Mouse (Mus musculus) layer of hippocampus, postnatal 10 days (tissue): ENCODE results near the gene Fanca. TPM values are rescaled to one million over a fixed set of nuclear protein-coding genes. Genes with fewer than 3 reads are reported as not detected.
"Not testable (repeated sequence)": the region's sequence is repeated elsewhere in the genome, so short reads cannot be mapped to it uniquely, and the experiment has no call there.

ENCODE experiments used
- DNase-seq, 2 experiments: peaks; one replicate each; pipeline ENCODE4 v3.0.0; 2021; ENCODE audit warnings: low spot score in 2 of 2
- total RNA-seq, 2 experiments: library from RNA; stranded (reverse); gene quantifications; 2 replicates each; pipeline ENCODE4 v1.2.3; 2021

Fanca gene
- total RNA-seq, 2 experiments from 2014 or later = 2.5 to 4.7 TPM

DNA sequence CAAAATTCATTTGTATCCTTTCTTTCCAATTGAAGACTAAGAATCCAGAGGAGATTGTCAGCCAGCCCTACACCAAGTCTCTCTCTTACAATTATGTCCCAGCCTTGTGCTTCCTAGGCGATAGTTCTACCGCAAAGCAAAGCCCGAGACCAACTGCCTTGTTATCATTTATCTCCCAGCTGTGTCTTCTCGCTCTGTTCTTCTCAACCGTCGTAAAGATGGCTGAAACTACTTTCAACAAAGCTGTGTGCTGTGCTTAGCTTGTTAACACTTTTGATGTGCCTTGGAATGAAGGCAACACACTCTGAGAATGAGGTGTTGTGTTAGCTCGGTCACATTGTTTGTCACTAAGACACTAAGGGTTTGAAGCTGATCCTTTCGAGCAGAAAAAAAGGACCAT is 13.4 kb upstream of the Fanca start:
- no peak for DNase-seq

DNA sequence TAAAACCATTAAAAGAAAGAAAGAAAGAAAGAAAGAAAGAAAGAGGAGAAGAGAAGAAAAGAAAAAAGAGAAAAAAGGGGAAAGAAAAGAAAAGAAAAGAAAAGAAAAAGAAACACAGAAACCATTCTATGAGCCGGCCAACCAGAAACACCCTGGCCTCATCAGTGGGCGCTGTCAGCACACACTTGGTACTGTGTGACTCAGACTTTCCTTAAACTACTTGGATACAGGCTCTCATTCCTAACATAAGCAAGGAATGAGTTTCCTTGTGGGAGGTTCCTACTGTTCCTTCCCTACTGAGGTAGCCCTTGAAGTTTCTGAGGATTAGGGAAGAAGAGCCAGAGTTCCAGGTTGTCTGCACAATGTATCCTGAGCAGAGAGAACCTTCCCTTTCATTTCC is 12.9 kb upstream of the Fanca start:
- no peak for DNase-seq

DNA sequence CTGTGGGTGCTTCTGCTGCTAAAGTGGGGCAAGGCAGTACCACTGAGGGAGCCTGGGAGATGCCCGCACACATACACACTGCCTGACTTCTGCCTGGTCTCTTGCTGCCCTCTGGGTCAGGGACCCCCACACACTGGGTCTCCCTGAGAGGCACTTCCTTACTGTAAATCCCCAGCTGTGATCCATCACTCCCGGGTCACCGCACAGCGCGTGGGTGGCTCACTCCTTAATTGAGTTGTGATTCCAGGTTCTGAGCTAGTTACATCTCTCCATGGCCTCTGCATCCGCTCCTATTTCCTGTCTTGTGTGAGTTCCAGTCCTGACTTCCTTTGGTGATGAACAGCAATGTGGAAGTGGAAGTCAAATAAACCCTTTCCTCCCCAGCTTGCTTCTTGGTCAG is 12.3 kb upstream of the Fanca start:
- DNase-seq = no peak

DNA sequence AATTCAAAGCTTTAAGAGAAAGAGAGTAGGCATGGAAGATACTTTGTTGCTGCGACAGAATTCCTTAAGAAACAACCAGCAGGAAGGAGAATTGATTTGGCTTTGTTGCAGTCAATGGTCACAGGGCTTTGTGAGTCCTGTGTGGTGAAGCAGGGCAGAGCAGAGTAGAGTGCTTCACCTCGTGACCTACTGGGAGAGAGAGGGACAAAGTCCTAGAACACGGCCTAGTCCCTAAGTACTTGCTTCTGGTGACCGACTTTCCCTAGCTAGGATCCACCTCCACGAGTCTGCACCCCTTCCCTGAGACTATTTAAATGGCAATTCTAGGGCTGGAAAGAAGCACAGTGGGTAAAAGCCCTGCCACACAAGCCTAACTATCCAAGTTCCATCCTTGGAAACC is 11.6 kb upstream of the Fanca start:
- no peak for DNase-seq

DNA sequence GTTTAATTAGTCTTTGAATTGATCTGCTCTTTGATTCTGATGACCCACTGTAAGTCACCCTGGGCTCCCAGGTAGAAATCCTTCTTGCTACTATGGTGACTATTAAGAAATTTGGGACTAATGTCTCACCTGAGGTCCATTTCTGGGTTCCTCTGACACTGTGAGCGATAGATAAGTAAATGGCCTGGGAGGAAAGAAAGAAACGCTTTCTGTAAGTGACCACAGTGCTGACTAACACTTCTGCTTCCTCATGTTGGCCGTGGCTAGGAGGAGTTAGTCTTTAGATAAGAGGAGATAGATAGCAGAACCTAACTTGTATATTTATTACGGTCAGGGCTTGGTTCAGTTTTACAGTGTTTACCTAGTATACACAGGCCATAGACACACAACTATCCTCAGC is 11.0 kb upstream of the Fanca start:
- no peak for DNase-seq

DNA sequence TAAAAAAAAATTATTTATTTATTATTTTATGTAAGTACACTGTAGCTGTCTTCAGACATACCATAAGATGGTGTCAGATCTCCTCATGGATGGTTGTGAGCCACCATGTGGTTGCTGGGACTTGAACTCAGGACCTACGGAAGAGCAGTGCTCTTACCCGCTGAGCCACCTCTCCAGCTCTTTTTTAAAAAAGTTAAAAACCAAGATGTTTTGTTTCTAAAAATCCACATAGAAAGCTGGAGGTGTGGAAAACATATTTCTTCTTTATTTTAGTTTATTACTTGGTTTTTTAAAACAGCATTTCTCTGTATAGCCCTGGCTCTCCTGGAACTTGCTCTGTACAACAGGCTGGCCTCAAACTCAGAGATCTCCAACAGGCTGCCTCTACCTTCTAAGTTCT is 10.2 kb upstream of the Fanca start:
- no peak for DNase-seq

DNA sequence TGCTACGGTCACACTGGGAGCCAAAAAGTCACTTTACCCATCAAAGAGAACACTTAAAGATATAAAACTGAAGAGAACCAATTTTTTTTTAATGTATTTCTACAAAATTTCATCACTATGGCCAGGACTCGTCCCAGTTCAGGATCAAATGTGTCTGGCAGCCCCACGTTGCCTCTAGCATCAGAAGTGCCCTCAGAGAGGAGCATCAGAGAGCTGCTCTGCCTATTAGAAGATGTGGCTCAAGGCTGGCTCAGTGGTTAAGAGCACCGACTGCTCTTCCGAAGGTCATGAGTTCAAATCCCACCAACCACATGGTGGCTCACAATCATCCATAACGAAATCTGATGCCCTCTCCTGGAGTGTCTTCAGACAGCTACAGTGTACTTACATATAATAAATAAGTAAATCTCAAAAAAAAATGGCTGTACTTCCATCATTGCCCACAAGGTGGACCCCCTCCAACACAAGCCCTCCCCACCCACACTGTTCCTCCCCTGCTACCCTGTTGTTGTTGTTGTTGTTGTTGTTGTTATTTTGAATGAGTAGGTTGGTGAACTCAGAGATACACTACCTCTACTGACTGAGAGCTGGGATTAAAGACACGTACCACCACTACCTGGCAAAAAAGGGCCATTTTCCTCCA is 1.3 kb upstream of the Fanca start:
- peak; percentile 16 to 47 for DNase-seq

DNA sequence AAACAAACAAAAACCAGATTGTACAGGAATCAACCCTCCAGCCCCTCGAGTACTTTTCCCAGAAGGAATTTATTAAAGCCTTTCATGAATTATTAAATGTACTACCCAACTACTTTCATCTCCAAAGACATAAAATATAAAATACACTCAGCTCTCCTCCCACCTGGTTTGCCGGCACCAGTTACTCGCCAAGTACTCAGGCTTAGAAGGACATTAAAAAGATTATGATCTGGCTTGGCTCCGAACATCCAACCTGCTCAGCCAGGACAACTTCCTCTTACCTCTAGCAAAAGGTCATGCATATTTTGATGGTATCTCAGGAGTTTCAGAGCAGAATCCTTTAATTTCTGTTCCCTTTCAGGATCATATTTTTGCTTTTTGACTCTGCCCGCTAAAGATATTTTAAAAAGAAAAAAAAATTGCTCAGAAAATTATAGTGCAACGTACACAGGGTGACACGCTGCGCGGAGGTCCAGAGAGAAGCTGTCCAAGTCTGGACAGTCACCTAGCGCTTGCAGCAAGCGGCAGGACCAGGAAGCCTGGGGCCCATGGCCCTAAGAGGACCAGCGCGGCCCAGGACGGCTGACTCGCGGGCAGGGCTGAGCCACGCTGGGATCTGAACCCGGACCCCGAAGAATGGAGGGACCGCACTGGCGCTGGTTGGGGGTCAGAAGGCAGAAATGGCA is 452 bp downstream of the Fanca start:
- DNase-seq = no peak

DNA sequence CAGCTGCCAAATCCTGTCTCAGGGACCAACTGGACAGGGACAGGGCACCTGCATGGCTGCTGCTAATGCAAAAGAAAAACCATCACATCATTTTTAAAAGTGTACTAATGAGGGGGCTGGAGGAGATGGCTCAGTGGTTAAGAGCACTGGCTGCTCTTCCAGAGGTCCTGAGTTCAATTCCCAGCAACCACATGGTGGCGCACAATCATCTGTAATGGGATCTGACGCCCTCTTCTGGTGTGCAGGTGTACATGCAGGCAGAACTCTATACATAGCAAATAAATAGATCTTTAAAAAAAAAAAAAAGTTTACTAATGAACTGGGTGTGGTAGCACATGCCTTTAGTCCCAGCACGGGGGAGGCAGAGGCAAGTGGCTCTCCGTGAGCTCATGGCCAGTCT is 9.6 kb downstream of the Fanca start:
- no peak for DNase-seq

DNA sequence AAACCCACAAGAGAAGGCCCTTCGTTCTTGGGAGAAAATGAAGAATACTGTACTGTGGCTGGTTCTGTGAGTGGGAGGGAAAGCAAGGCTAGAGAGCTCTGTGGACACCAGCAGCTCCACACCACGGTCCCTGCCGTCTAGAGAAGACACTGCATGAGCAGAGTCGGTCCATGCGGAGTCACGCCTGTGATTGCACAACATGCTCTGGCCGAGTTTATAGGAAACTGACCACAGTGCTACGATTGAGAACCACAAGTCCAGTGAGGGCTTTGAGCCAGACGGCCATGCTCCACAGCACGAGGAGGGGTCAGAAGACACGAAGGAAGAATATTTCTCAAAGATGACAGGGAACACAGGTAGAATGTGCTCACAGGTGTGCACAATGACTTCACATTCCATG is 20.1 kb downstream of the Fanca start:
- DNase-seq = no peak

DNA sequence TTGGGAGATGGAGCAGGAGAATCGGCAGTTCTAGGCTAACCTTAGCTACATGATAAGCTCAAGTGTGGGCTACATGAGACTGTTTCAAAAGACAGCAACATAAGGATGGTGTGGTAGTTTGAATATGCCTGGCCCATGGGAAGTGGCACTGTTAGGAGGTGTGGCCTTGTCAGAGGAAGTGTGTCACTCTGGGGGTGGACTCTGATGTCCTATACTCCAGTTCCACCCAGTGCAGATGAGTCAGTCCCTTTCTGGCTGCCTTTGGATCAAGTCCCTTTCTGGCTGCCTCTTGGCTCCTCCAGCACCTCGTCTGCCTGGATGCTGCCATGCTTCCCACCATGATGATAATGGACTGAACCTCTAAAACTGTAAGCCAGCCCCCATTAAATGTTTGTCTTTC is 25.6 kb downstream of the Fanca start:
- DNase-seq = no peak

DNA sequence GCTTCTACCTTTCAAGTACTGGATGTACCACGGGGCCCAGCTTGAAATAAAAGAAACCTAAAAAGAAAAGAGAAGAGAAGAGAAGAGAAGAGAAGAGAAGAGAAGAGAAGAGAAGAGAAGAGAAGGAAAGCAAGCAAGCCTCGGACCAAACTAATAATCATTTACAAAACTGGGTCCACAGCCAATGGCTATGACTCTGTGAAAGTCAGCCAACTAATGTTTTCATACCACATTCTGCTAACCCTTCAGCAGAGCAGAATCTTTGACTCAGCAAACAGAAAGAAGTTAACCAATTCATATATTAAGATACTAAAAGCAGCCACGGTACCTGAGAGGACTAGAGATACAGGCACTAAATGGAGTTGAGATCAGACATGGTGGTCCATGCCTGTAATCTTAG is 26.1 kb downstream of the Fanca start:
- DNase-seq = no peak

DNA sequence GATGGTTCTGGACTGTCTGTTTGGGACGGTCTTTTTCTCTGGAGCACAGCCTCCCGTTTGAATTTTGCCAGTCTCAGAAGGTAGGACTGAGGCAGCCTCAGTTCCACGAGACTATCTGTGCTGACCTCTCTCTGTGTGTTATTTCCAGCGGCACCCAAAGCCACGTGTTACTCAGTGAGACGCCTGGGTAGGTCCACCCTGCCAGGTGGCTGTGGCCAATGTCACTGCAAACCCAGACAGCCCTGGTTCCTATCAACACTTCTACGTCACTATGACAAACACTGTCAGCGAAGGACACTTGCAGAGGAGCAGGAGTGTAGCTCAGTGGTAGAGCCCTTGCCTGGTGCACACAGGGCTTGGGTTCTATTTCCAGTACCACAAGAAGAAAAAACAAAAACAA is 26.7 kb downstream of the Fanca start:
- DNase-seq = no peak

DNA sequence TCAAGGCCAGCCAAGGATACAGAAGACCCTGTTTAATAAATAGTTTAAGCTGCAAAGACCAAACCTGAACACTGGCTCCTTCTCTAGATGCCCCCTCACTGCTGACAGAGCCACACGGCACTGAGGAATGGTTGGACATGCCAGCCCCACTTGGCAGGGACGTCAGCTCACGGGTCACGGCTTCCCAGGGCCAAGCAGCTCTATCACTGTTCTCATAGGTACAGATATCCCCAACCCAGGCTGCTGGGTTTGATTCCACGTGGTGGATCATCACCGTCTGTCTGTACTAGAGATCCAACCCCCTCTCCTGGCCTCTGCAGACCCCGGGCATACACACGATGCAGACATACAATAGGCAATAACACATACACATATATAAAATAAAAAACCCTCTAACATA is 27.7 kb downstream of the Fanca start:
- no peak for DNase-seq

DNA sequence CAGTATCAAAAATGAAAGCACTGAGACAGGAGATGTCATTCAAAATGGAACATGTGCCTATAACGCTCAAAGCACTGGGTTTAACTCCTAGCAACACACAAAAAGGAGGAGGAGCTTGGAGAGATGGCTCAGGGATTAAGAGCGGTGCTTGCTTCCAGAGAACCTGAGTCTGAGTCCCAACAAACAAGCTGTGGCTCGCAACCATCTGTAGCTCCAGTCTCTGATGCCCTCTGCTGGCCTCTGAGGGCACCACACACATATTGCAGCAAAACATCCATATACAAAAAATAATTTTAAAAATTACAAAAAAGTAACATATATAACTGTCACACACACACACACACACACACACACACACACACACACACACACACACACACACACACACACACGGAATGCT is 28.2 kb downstream of the Fanca start:
- peak; percentile 52 to 57 for DNase-seq

DNA sequence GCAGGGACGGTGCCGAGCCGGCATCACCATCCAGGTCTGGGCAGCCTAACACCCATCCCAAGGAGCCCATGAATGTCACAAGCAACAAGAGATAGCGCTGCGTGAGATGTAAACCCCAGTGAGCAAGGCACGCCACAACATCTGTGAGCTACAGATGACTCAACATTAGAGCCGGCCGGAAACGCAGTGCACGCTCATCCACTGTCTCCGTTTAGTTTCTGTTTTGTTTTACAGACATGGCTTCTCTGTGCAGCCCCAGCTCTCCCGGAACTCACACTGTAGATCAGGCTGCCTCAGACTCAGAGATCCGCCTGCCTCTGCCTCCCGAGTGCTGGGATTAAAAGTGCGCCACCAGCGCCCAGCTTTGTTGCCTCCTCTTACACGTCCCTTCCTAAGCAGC is 31.0 kb downstream of the Fanca start:
- no peak for DNase-seq

DNA sequence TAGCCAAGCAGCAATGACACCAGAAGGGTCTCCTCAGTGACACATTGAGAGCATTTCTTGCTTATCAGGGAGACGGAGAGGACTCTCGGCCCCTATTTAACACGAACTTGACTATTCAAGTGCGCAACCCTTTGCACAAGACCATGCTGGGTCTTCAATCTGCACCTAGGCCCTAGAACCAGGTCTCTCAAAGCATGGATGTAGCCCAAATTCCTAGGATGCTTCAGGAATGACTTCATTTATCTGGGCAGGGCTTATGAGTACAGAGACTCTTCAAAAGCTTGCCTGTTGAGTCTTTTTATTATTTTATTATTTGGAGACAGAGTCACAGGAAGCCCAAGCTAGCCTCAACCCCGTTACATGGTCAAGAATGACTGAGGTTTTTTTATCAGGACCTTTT is 33.9 kb downstream of the Fanca start:
- no peak for DNase-seq

DNA sequence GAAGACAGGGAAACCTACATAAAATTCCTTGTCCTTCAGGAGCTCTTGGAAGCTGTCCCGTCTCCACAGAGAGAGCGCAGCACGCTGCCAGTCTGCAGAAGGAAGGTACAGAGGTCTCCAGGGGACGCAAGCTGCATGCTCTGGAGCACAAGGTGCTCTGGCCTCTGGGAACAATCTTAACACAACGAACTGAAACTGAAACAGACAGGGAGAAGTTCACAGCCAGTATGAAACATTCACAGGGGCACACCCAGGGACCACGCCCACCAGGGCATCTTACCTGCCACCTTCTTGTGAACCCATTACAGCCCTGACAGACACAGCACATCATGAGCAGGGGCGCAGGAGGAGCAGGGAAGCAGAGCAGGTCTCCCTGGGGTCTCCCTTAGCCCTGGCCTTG is 34.4 kb downstream of the Fanca start:
- DNase-seq = no peak

DNA sequence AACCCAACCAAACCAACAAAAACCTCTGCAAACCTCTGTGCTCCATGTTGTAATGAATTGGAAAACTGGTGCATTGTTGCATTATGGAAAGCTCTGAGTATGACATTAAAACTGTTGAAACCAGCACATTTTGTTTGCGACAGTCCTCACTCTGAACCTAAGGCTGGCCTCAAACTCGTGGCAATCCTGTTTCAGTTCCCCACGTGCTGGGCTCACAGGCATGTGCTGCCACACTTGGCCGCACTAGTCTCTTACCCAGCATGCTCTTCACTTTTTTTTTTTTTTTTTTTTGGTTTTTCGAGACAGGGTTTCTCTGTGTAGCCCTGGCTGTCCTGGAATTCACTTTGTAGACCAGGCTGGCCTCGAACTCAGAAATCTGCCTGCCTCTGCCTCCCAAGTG is 35.4 kb downstream of the Fanca start:
- not testable (repeated sequence) for DNase-seq

DNA sequence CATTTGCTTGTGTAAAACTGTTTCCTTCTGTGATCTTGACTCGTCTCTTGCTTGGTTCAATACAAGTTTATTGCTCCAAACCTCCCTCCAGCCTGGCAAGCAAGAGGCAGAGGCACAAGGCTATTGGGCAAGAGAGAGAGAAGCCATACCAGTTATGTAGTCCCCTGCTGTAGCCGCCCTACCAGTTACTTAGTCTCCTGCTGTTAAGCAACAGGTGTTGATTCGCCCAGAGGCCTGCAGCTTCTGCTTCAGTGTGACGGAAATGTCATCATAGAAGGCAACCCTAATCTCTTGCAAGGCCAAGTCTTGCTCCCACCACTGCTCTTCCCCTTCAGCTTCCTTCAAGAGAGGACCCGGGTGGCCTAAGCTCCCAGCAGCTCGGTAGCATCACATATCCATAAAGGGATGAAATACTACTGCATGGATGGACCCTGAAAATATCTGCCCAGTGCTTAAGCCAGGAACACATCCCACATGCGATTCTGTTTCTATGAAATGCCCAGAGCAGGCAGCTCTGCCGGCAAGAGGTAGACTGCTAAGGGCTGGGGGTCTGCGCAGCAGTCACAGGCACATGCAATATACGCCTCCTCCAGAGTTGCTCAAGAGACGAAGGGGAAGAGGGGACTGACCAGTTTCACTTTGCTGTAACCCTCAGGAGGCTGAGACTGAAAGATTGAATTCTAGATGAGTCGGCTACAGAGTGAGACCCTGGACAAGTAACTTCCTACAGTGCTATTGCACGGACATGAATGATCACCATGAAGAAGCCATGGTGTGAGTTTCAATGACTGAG is 37.9 kb downstream of the Fanca start:
- no peak for DNase-seq

DNA sequence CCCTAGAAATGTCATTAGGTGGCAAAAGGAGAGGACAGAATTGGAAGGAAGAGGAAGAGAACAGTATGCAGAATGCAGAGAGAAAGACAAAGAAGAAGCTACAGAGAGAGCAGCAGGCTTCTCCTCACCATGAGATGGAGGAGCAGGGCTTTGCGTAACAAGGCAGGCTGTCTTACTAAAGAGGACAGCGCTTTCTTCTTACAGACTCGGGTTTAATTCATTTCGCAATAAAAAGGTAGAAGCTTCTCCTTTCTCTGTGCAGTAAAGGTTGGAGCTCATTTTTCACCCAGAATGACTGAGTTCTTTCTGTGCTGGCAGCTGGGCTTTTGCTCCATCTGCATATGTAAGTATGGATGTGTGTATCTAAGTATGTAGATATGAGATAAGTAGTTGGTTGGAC is 38.5 kb downstream of the Fanca start:
- no peak for DNase-seq

DNA sequence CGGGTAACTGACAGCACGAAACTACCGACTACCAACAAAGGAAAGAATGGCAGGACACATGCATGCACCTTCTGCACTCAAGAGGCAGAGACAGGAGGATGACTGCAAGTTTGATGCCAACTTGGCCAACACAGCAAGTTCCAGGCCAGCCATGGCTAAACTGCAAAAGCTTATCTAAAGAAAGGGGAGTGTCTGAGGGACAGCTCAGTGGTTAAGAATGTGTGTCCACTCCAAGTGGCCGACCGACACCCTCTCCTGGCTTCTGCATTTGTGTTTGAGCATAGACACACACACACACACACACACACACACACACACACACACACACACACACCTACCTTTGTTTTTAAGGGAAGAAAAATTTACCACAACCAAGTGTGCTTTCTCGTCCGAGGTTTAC is 39.9 kb downstream of the Fanca start:
- DNase-seq = no peak

DNA sequence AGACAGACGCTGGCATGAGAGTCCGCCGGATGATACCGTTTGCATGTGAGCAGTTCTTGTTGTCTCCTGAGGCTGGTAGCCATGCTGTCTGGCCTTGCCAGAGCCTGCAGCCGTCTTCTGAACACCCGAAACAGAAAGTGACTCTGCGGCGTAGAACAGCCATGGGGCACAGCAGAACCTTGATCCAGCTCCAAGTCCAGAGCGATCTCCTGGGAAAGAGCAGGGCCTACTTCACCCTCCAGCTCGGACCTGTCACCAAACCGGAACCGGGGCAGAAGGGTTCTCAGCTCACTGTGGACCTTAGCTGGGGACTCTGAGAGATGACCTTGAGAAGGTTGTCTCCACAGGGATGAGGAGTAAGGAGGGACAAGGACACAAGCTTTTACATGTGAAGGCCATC is 43.3 kb downstream of the Fanca start:
- DNase-seq = no peak
